Mouse (Mus musculus) myocyte (in vitro differentiated cells): ENCODE results near the gene Mipep. TPM values are rescaled to one million over a fixed set of nuclear protein-coding genes. Genes with fewer than 3 reads are reported as not detected.

Experiments used
- H3K27me3 ChIP-seq: one replicate; pipeline ENCODE4 v1.6.1; 2011; ENCODE audit not compliant: control insufficient read depth, insufficient read depth, insufficient read length
- H3K36me3 ChIP-seq: one replicate; pipeline ENCODE4 v1.6.1; 2011; ENCODE audit not compliant: control insufficient read depth, insufficient read depth
- H3K4me2 ChIP-seq: one replicate; pipeline ENCODE4 v1.6.1; 2011; ENCODE audit warnings: low read depth, control low read depth
- H3K4me3 ChIP-seq: one replicate; pipeline ENCODE4 v1.5.1; 2011; ENCODE audit warnings: mild to moderate bottlenecking, control low read depth, moderate library complexity
- H3K79me2 ChIP-seq: one replicate; pipeline ENCODE4 v1.6.1; 2011; ENCODE audit not compliant: control insufficient read depth, insufficient read depth
- H3ac ChIP-seq: one replicate; pipeline ENCODE4 v1.6.1; 2011; ENCODE audit not compliant: control insufficient read depth, insufficient read length
- CEBPB ChIP-seq: IDR thresholded peaks from 2 replicates; pipeline ENCODE4 v1.6.1; 2011; ENCODE audit warnings: mild to moderate bottlenecking, moderate library complexity; ENCODE audit not compliant: poor library complexity, insufficient read depth, severe bottlenecking
- E2F4 ChIP-seq: IDR thresholded peaks from one replicate; pipeline ENCODE4 v1.6.1; 2011; ENCODE audit warnings: mild to moderate bottlenecking, control low read depth, moderate library complexity; ENCODE audit not compliant: insufficient read depth
- MAX ChIP-seq: IDR thresholded peaks from one replicate; pipeline ENCODE4 v1.6.1; 2011; ENCODE audit warnings: low read depth, mild to moderate bottlenecking, control low read depth
- MYOD1 ChIP-seq, 3 experiments: IDR thresholded peaks; one replicate each; pipeline ENCODE4 v1.6.1; 2011; ENCODE audit warnings: control low read depth in 2 of 3, low read depth in 2 of 3, mild to moderate bottlenecking in 2 of 3, moderate library complexity in 1 of 3; ENCODE audit not compliant: insufficient read length in 2 of 3, control insufficient read depth in 1 of 3
- MYOG ChIP-seq, 3 experiments: IDR thresholded peaks; one replicate each; pipeline ENCODE4 v1.6.1; 2011; ENCODE audit warnings: control low read depth in 2 of 3, low read depth in 2 of 3, mild to moderate bottlenecking in 2 of 3; ENCODE audit not compliant: insufficient read length in 2 of 3, control insufficient read depth in 1 of 3, insufficient read depth in 1 of 3
- POLR2A ChIP-seq: IDR thresholded peaks from one replicate; pipeline ENCODE4 v1.6.1; 2011; ENCODE audit warnings: low read depth, mild to moderate bottlenecking, control low read depth, moderate library complexity; ENCODE audit not compliant: insufficient read length
- POLR2AphosphoS2 ChIP-seq: IDR thresholded peaks from one replicate; pipeline ENCODE4 v1.6.1; 2011; ENCODE audit warnings: low read depth, control low read depth; ENCODE audit not compliant: insufficient read length
- REST ChIP-seq: IDR thresholded peaks from one replicate; pipeline ENCODE4 v1.6.1; 2011; ENCODE audit warnings: mild to moderate bottlenecking, control low read depth, moderate library complexity; ENCODE audit not compliant: insufficient read depth, insufficient read length
- SRF ChIP-seq: IDR thresholded peaks from one replicate; pipeline ENCODE4 v1.6.1; 2011; ENCODE audit warnings: low read depth; ENCODE audit not compliant: control insufficient read depth, insufficient read length
- TCF12 ChIP-seq: IDR thresholded peaks from one replicate; pipeline ENCODE4 v1.6.1; 2011; ENCODE audit warnings: mild to moderate bottlenecking, control low read depth; ENCODE audit not compliant: poor library complexity, insufficient read depth, severe bottlenecking
- TCF3 ChIP-seq: IDR thresholded peaks from one replicate; pipeline ENCODE4 v1.6.1; 2011; ENCODE audit warnings: low read depth, control low read depth; ENCODE audit not compliant: insufficient read length
- USF1 ChIP-seq: IDR thresholded peaks from one replicate; pipeline ENCODE4 v1.6.1; 2011; ENCODE audit warnings: low read depth, mild to moderate bottlenecking, control low read depth, moderate library complexity
- polyA plus RNA-seq: library from polyadenylated mRNA; unstranded; fragments of >200 nt; fragmentation: generic; extraction: Trizol; gene quantifications from one replicate; pipeline ENCODE4 v1.2.1, GENCODE M21; 2012; ENCODE audit warnings: missing spikeins

Mipep gene
- polyA plus RNA-seq, 1 experiment: 14.1 TPM

DNA sequence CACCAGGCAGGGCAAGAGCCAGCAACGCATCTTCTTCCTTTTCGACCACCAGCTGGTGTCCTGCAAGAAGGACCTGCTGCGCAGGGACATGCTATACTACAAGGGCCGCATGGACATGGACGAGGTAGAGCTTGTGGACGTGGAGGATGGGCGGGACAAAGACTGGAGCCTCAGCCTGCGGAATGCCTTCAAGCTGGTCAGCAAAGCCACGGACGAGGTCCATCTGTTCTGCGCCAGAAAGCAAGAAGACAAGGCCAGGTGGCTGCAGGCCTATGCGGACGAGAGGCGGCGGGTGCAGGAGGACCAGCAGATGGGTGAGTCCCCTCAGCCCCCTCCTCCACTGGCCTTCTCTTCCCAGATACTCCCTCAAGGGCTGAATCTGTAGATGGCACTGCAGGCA lies 28.1 kb upstream of the Mipep start:
- TF ChIP-seq CEBPB (no peak), MYOD1 (IDR thresholded peaks at IDR 0.05; ENCODE audit: control insufficient read depth in 1 of 3, insufficient read length in 2 of 3, low read depth in 2 of 3) (no peak), POLR2AphosphoS2 (no peak), E2F4 (no peak), USF1 (no peak), TCF12 (no peak), SRF (no peak), REST (no peak), MAX (no peak), MYOG (IDR thresholded peaks at IDR 0.05; ENCODE audit: control insufficient read depth in 1 of 3, insufficient read depth in 1 of 3, insufficient read length in 2 of 3, low read depth in 2 of 3) (no peak), POLR2A (no peak), TCF3 (no peak)
- no peak overlapping the region for H3K4me2 ChIP-seq
- H3ac ChIP-seq: no peak overlapping the region
- no peak overlapping the region for H3K4me3 ChIP-seq
- H3K79me2 ChIP-seq: no peaks in the 10 kb centered on the region
- no peaks in the 10 kb centered on the region for H3K36me3 ChIP-seq
- H3K27me3 ChIP-seq: no peaks in the 10 kb centered on the region

DNA sequence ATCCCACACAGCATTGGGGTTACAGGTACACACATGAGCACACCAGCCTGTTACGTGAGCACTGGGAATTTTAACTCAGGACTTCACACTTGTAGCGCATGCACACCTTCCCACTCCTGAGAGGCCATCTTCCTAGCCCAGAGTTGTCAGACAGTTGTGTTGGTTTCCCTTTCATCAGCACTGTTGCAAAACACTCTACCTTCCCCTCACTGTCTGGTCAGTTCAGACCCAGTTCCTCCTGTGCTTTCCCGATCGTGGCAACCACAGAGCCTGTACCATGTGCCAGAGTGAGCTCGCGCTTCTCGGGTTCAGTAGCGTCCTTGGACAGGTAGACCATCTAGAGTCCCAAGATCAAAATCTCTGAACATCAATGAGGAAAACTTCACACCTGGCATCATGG lies 27.1 kb upstream of the Mipep start:
- no peaks in the 10 kb centered on the region for H3K79me2 ChIP-seq
- H3K4me3 ChIP-seq: no peak overlapping the region
- no peak overlapping the region for H3ac ChIP-seq
- no peaks in the 10 kb centered on the region for H3K27me3 ChIP-seq
- TF ChIP-seq MAX: no peak
- no peak for TF ChIP-seq TCF3
- no peak for TF ChIP-seq POLR2AphosphoS2
- no peak for TF ChIP-seq USF1
- no peak for TF ChIP-seq REST
- no peak for TF ChIP-seq MYOG (IDR thresholded peaks at IDR 0.05; ENCODE audit: control insufficient read depth in 1 of 3, insufficient read depth in 1 of 3, insufficient read length in 2 of 3, low read depth in 2 of 3)
- TF ChIP-seq MYOD1 (IDR thresholded peaks at IDR 0.05; ENCODE audit: control insufficient read depth in 1 of 3, insufficient read length in 2 of 3, low read depth in 2 of 3): no peak
- TF ChIP-seq POLR2A: no peak
- no peak for TF ChIP-seq E2F4
- no peak for TF ChIP-seq SRF
- no peak for TF ChIP-seq TCF12
- TF ChIP-seq CEBPB: no peak
- no peaks in the 10 kb centered on the region for H3K36me3 ChIP-seq
- no peak overlapping the region for H3K4me2 ChIP-seq

DNA sequence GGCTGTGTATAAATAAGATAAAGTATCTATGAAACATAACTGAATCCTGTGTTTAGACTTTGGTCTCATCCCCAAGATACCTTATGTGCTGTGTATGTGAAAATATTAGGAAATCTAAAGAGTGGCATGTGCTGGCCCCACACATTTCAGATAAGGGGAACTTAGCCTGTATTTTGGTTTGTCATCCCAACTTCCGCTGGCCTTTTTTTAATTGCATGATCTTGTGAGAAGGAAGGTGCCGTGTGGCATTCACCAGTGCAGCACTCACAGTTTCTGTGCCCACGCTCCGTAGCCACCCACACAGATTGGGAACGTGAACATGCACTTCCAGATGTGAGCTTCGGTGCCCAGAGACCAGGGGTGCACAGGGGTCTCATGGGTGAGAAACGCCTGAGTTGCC lies 26.7 kb upstream of the Mipep start:
- TF ChIP-seq MYOD1 (IDR thresholded peaks at IDR 0.05; ENCODE audit: control insufficient read depth in 1 of 3, insufficient read length in 2 of 3, low read depth in 2 of 3) (no peak), USF1 (no peak), MYOG (IDR thresholded peaks at IDR 0.05; ENCODE audit: control insufficient read depth in 1 of 3, insufficient read depth in 1 of 3, insufficient read length in 2 of 3, low read depth in 2 of 3) (no peak), TCF3 (no peak), TCF12 (no peak), POLR2A (no peak), MAX (no peak), POLR2AphosphoS2 (no peak), REST (no peak), E2F4 (no peak), CEBPB (no peak), SRF (no peak)
- H3K36me3 ChIP-seq: no peaks in the 10 kb centered on the region
- no peak overlapping the region for H3K4me3 ChIP-seq
- no peak overlapping the region for H3ac ChIP-seq
- H3K79me2 ChIP-seq: no peaks in the 10 kb centered on the region
- no peaks in the 10 kb centered on the region for H3K27me3 ChIP-seq
- no peak overlapping the region for H3K4me2 ChIP-seq

DNA sequence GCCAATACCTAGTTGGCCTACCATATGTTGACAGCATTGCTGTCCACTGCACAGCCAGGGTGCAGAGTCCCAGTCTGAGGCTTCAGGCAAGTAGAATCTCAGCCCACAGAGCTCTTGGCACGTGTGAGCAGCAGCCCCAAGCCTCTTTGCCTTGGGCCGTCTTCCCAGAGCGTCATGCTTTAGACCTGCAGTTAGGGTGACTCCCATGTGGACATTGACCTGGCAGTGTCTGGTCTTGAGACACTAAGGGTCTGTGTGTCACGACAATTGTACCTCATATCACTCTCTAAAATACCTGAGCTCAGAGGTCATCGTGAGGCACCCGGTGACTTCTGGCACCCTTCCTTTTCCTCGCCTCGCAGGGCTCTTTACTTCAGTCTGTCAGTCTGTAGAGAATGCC lies 25.3 kb upstream of the Mipep start:
- Histone ChIP-seq H3K4me2 (no peak overlapping the region), H3ac (no peak overlapping the region), H3K79me2 (no peaks in the 10 kb centered on the region), H3K36me3 (no peaks in the 10 kb centered on the region), H3K4me3 (no peak overlapping the region), H3K27me3 (no peaks in the 10 kb centered on the region)
- TF ChIP-seq TCF12: no peak
- no peak for TF ChIP-seq USF1
- no peak for TF ChIP-seq CEBPB
- no peak for TF ChIP-seq MYOD1 (IDR thresholded peaks at IDR 0.05; ENCODE audit: control insufficient read depth in 1 of 3, insufficient read length in 2 of 3, low read depth in 2 of 3)
- no peak for TF ChIP-seq POLR2A
- TF ChIP-seq POLR2AphosphoS2: no peak
- no peak for TF ChIP-seq SRF
- TF ChIP-seq TCF3: no peak
- TF ChIP-seq MYOG (IDR thresholded peaks at IDR 0.05; ENCODE audit: control insufficient read depth in 1 of 3, insufficient read depth in 1 of 3, insufficient read length in 2 of 3, low read depth in 2 of 3): no peak
- TF ChIP-seq REST: no peak
- no peak for TF ChIP-seq MAX
- no peak for TF ChIP-seq E2F4

DNA sequence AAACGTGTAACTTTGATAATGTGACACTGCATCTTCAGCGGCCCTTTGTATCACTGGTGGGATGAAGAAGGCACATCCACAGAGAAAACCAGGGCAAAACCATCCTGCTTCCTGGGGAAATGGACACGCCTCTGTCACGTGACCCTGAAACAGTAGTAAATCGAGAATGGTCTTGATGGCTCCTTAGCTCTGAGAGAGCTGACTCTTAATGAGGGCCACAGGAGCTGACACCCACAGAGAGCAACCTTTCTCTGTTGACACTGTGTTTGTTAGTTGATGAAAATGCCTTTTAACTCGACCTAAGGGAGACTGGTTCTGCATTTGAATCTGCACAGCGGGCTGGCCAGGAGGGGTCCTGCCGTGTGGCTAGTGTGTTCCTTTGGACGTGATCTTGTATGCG lies 22.6 kb upstream of the Mipep start:
- H3ac ChIP-seq: no peak overlapping the region
- H3K4me3 ChIP-seq: no peak overlapping the region
- H3K27me3 ChIP-seq: peaks cover 19% of the 10 kb centered on the region
- no peak overlapping the region for H3K4me2 ChIP-seq
- no peaks in the 10 kb centered on the region for H3K79me2 ChIP-seq
- H3K36me3 ChIP-seq: no peaks in the 10 kb centered on the region
- TF ChIP-seq MYOD1 (IDR thresholded peaks at IDR 0.05; ENCODE audit: control insufficient read depth in 1 of 3, insufficient read length in 2 of 3, low read depth in 2 of 3) (no peak), TCF3 (no peak), REST (no peak), CEBPB (no peak), E2F4 (no peak), SRF (no peak), TCF12 (no peak), MYOG (IDR thresholded peaks at IDR 0.05; ENCODE audit: control insufficient read depth in 1 of 3, insufficient read depth in 1 of 3, insufficient read length in 2 of 3, low read depth in 2 of 3) (no peak), POLR2AphosphoS2 (no peak)
